Mouse (Mus musculus) midbrain, embryonic 14.5 days (tissue): ENCODE data around the gene Rcc1l. TPM values are rescaled to one million over a fixed set of nuclear protein-coding genes. Genes with fewer than 3 reads are reported as not detected.

Source experiments
- ATAC-seq: fragments of 200-750 bp; cut with Nextera tagmentation; 2 replicates; pipeline ENCODE4 v1.8.0; 2017; ENCODE audit warnings: moderate number of reproducible peaks, moderate library complexity; ENCODE audit not compliant: low FRiP score, low TSS enrichment
- DNase-seq: peaks from one replicate; pipeline ENCODE4 v3.0.0-alpha.2; 2015
- H3K27ac ChIP-seq: fragments of 300-500 bp; sonication (generic); replicated peaks from 2 replicates; pipeline ENCODE4 v1.5.1; 2014; ENCODE audit warnings: mild to moderate bottlenecking, low read depth, low read length, moderate library complexity
- H3K27me3 ChIP-seq: fragments of 300-500 bp; sonication (generic); 2 replicates; pipeline ENCODE4 v1.6.1; 2014; ENCODE audit warnings: low read length, control low read depth, mixed read lengths; ENCODE audit not compliant: control insufficient read depth, insufficient read depth
- H3K36me3 ChIP-seq: fragments of 300-500 bp; sonication (generic); 2 replicates; pipeline ENCODE4 v1.6.1; 2014; ENCODE audit warnings: low read length, control low read depth; ENCODE audit not compliant: control insufficient read depth, insufficient read depth
- H3K4me1 ChIP-seq: fragments of 300-500 bp; sonication (generic); 2 replicates; pipeline ENCODE4 v1.6.1; 2014; ENCODE audit warnings: mild to moderate bottlenecking, antibody characterized with exemption, low read length, control low read depth; ENCODE audit not compliant: control insufficient read depth, insufficient read depth
- H3K4me2 ChIP-seq: fragments of 300-500 bp; sonication (generic); 2 replicates; pipeline ENCODE4 v1.6.1; 2014; ENCODE audit warnings: mild to moderate bottlenecking, low read length, moderate library complexity
- H3K4me3 ChIP-seq: fragments of 300-500 bp; sonication (generic); replicated peaks from 2 replicates; pipeline ENCODE4 v1.5.1; 2014; ENCODE audit warnings: low read depth, low read length
- H3K9ac ChIP-seq: fragments of 300-500 bp; sonication (generic); replicated peaks from 2 replicates; pipeline ENCODE4 v1.6.1; 2014; ENCODE audit warnings: mild to moderate bottlenecking, low read length, moderate library complexity
- H3K9me3 ChIP-seq: fragments of 300-500 bp; sonication (generic); 2 replicates; pipeline ENCODE4 v1.6.1; 2016; ENCODE audit warnings: low read length, control low read depth, mixed read lengths; ENCODE audit not compliant: control insufficient read depth
- WGBS: fragments of 180-500 bp; shearing (Covaris S2); extraction: QIAGEN DNeasy Blood & Tissue Kit; methylation state at CpG from one replicate; pipeline ENCODE4 v1.1.7; 2014; 5-methylcytosine and 5-hydroxymethylcytosine counted together
- polyA plus RNA-seq: library from polyadenylated mRNA; unstranded; fragments of >200 nt; fragmentation: Nextera tagmentation; extraction: Ambion mirVana; gene quantifications from 2 replicates; pipeline ENCODE4 v1.2.1, GENCODE M21; 2014

Rcc1l gene
- polyA plus RNA-seq, 1 experiment from 2014 or later = 16.2 TPM

DNA sequence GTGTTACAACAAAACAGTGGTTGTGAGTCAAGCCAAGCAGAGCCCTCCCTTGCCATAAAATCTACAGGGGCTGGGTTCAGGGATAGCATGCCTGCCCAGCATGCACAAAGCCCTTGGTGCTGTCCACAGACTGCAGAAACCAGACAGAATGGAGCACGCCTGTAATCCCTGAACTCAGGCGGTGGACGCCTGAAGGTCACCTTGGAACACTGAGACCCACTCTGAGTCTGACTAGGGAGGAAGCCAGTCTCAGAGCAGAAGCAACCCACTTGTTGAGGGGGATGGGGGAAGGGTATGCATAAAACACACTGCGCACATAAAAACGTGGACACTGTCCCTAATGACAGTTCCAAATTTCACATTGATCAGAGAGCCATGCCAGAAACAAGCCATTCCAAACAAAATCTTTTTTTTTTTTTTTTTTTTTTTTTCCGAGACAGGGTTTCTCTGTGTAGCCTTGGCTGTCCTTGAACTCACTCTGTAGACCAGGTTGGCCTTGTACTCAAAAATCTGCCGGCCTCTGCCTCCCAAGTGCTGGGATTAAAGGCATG lies 20.6 kb downstream of the Rcc1l start:
- Histone ChIP-seq H3K4me2 (no peak overlapping the region), H3K27ac (no peak overlapping the region), H3K9ac (no peak overlapping the region), H3K27me3 (no peaks in the 10 kb centered on the region), H3K4me3 (no peak overlapping the region), H3K9me3 (no peaks in the 10 kb centered on the region), H3K36me3 (peaks cover 51% of the 10 kb centered on the region), H3K4me1 (no peaks in the 10 kb centered on the region)
- ATAC-seq (no peak), DNase-seq (no peak)
- WGBS = 89% methylated on average over 7 of the region's 7 CpGs

GRCm38 (mm10) chr5:134151895-134152294 lies 24.7 kb downstream of the Rcc1l start:
- H3K36me3 ChIP-seq = peaks cover 48% of the 10 kb centered on the region
- H3K9me3 ChIP-seq = no peaks in the 10 kb centered on the region
- 95% methylated on average over 11 of the region's 11 CpGs for WGBS
- H3K27ac ChIP-seq = no peak overlapping the region
- H3K9ac ChIP-seq = no peak overlapping the region
- no peaks in the 10 kb centered on the region for H3K27me3 ChIP-seq
- H3K4me1 ChIP-seq = no peaks in the 10 kb centered on the region
- DNase-seq = no peak
- ATAC-seq = no peak
- no peak overlapping the region for H3K4me2 ChIP-seq
- H3K4me3 ChIP-seq = no peak overlapping the region

DNA sequence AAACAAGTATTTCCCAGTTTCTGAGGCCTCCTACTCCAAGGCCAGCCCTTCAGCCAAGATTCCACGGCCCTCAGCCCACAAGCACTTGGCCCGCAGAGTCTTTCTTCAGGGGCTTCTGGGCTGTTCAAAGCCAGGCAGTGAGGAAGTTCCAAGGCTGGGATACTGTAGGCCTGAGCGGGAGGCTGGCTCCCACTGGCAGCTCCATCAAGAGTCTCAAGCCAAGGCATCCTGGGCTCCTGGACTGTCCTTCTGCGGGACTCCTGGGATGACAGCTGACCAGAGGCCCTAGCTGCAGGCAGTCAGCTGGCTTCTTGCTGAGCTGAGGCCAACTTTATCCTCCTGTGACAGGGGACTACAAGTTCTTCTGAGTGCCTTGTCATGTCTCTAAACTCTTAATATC lies 28.4 kb downstream of the Rcc1l start:
- DNase-seq (no peak), ATAC-seq (no peak)
- H3K36me3 ChIP-seq = peaks cover 46% of the 10 kb centered on the region
- H3K4me1 ChIP-seq = no peaks in the 10 kb centered on the region
- no peaks in the 10 kb centered on the region for H3K27me3 ChIP-seq
- 95% methylated on average over 4 of the region's 4 CpGs for WGBS
- no peak overlapping the region for H3K9ac ChIP-seq
- H3K9me3 ChIP-seq = no peaks in the 10 kb centered on the region
- no peak overlapping the region for H3K4me2 ChIP-seq
- no peak overlapping the region for H3K4me3 ChIP-seq
- no peak overlapping the region for H3K27ac ChIP-seq

DNA sequence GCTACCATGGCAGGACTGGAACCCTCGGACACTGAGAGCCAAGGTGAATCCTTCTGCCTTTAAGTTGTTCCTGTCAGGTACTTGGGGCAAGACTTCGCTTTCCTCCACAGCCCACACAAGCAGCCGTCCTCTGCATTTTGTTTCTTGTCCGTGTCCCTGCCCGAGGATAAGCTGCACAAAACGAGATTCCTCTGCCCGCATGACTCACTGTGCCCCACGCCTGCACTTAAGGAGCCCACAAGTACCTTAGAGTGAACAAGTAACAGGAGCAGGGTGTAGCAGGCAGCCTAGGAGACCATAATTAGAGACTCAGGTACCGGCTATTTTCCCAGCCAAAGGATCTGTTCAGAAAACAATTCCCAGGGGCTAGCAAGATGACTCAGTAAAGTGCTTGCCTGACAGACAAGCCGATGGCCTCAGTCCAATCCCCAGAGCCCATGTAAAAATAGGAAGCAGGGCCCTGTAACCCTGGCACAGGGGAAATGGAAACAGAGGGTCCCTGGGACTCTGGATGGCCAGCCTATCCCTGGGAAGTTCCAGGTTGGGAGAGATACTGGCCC lies 29.3 kb downstream of the Rcc1l start:
- WGBS = 90% methylated on average over 10 of the region's 10 CpGs
- Histone ChIP-seq H3K36me3 (peaks cover 51% of the 10 kb centered on the region), H3K4me1 (no peaks in the 10 kb centered on the region)

DNA sequence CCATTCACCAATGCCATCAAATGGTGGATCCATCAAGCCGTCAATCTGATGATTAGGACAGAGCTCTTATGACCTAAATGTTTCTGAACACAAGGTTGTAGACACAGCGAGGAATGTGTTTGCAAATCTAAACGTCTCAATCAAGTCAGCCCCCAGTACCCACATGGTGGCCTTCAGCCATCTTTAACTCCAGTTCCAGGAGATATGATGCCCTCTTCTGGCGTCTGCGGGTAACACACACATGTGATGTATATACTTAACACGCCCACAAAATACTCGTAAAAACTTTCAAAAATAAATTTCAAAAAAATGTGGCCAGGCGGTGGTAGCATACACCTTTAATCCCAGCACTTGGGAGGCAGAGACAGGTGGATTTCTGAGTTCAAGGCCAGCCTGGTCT lies 31.6 kb downstream of the Rcc1l start:
- DNase-seq (no peak), ATAC-seq (no peak)
- no peak overlapping the region for H3K4me2 ChIP-seq
- H3K27ac ChIP-seq = no peak overlapping the region
- no peak overlapping the region for H3K4me3 ChIP-seq
- H3K4me1 ChIP-seq = no peaks in the 10 kb centered on the region
- no peak overlapping the region for H3K9ac ChIP-seq
- H3K9me3 ChIP-seq = no peaks in the 10 kb centered on the region
- WGBS = 96% methylated on average over 8 of the region's 8 CpGs
- no peaks in the 10 kb centered on the region for H3K27me3 ChIP-seq
- H3K36me3 ChIP-seq = peaks cover 63% of the 10 kb centered on the region

More for the DNA sequence above, 29.3 kb downstream of the Rcc1l start:
- Histone ChIP-seq H3K27me3 (no peaks in the 10 kb centered on the region), H3K4me2 (no peak overlapping the region), H3K27ac (no peak overlapping the region), H3K9me3 (no peaks in the 10 kb centered on the region), H3K4me3 (no peak overlapping the region), H3K9ac (no peak overlapping the region)
- ATAC-seq (no peak), DNase-seq (no peak)

DNA sequence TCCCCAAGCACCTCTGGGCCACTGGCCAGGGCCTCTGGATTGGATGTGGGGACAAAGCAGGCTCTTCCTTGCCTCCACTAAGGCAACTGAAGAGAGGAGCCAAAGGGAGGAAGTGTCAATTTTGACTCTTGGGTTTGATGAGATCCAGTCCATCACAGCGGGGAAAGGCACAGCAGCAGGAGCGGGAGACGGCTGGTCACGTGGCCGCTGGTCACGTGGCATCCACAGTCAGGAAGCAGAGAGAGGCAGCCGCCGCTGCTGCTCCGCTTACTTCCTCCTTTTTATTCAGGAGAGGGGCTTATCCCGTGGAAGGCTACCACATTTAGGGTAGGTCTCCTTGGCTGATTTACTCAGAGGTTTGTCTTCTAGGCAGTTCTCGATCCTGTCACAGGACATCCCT lies 34.2 kb downstream of the Rcc1l start:
- no peaks in the 10 kb centered on the region for H3K4me1 ChIP-seq
- H3K4me2 ChIP-seq = no peak overlapping the region
- H3K9me3 ChIP-seq = no peaks in the 10 kb centered on the region
- ATAC-seq = no peak
- H3K36me3 ChIP-seq = peaks cover 70% of the 10 kb centered on the region
- no peak overlapping the region for H3K4me3 ChIP-seq
- no peak for DNase-seq
- WGBS = 85% methylated on average over 11 of the region's 11 CpGs
- H3K9ac ChIP-seq = no peak overlapping the region
- H3K27ac ChIP-seq = no peak overlapping the region
- no peaks in the 10 kb centered on the region for H3K27me3 ChIP-seq

DNA sequence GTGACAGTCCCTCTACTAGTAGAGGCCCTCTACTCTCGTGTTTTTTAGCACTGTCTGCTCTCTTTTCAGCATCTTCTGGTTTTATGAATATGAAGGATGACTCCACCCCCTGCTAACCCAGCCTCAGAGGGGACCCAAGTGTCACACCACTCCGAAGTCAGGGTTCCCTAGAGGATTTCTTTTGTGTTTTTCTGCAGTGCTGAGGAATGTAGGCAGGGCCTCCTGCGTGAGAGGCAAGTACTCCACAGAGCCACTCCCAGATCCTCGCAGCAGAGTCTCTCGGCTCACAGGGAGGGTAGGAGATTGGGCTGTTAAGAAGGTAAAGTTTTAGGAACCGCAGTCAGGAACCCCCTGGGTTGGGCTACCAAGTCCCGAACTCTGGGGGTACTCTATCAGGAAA lies 35.3 kb downstream of the Rcc1l start:
- H3K27me3 ChIP-seq = no peaks in the 10 kb centered on the region
- peaks cover 81% of the 10 kb centered on the region for H3K36me3 ChIP-seq
- ATAC-seq (no peak), DNase-seq (no peak)
- H3K9me3 ChIP-seq = no peaks in the 10 kb centered on the region
- H3K9ac ChIP-seq = no peak overlapping the region
- no peaks in the 10 kb centered on the region for H3K4me1 ChIP-seq
- H3K27ac ChIP-seq = no peak overlapping the region
- no peak overlapping the region for H3K4me2 ChIP-seq
- no peak overlapping the region for H3K4me3 ChIP-seq
- 82% methylated on average over 7 of the region's 7 CpGs for WGBS

DNA sequence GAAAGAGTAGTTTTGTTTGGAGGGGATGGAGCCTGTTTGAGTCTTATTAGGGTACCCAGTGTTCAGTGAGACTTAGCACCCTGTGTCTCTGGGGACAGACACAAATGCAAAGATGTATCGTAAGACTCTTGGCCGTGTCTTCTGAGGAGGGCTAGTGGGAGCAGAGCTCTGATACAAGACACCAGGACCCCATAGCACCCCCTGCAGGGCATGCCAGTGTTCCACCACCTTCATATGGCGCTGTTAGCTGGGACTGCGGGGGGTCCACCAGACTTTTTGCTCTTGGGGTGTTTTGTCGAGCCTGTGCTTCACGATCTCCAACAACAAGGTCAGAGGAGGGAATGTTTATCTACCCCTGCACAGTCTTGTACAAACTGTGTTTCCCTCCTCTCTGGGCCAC lies 37.1 kb downstream of the Rcc1l start:
- Histone ChIP-seq H3K36me3 (peaks cover 94% of the 10 kb centered on the region), H3K4me3 (no peak overlapping the region), H3K27ac (no peak overlapping the region), H3K9me3 (no peaks in the 10 kb centered on the region), H3K27me3 (no peaks in the 10 kb centered on the region), H3K4me1 (no peaks in the 10 kb centered on the region), H3K4me2 (no peak overlapping the region), H3K9ac (no peak overlapping the region)
- DNase-seq (no peak), ATAC-seq (no peak)
- 95% methylated on average over 6 of the region's 6 CpGs for WGBS

DNA sequence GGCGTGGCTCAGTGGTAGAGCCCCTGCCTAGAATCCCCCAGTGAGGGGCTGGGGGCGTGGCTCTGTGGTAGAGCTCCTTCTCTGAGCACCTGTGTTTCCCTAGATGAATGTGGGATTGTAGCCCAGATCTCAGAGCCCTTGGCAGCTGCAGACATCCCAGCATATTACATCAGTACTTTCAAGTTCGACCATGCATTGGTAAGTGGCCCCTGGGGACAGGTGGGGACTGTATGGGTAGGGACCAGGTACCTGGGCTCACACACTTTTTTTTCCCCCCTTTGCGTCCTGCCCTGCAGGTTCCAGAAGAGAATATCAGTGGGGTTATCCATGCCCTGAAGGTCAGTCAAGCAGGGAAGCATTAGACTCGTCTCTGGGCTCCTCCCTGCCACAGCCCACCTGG lies 38.6 kb downstream of the Rcc1l start:
- 95% methylated on average over 5 of the region's 5 CpGs for WGBS
- Histone ChIP-seq H3K36me3 (peaks cover 88% of the 10 kb centered on the region), H3K27me3 (no peaks in the 10 kb centered on the region), H3K9ac (no peak overlapping the region), H3K4me2 (no peak overlapping the region), H3K4me1 (no peaks in the 10 kb centered on the region), H3K27ac (no peak overlapping the region), H3K4me3 (no peak overlapping the region), H3K9me3 (no peaks in the 10 kb centered on the region)
- no peak for ATAC-seq
- no peak for DNase-seq
